Mouse (Mus musculus): ENCODE measurements around the gene Zfp791. TPM values are rescaled to one million over a fixed set of nuclear protein-coding genes. Genes with fewer than 3 reads are reported as not detected.

Zfp791 gene
- total and polyA plus RNA-seq, 2 experiments, result 0.38 to 2.8 TPM

DNA sequence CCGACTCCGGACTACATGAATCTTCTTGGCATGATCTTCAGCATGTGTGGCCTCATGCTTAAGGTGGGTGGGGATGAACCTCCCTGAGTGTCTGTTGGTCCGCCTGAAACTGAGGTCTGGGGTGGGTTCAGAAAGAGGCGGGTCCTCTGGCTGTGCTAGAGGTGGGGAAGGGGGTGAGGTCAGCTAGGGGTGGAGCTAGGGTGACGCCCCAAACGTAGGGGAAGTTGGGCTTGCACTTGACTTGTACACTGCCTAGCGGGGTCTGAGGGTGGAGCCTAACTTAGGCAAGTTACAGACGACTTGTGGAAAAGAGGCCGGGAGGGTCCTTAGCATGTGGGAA is 41.7 kb downstream of the Zfp791 start, which contains the start of gene Wdr83:
TSS of gene Wdr83 (minus strand) at position 91 of the 340 bp plus-strand sequence.
- H3K27me3 ChIP-seq (ENCODE audit: control insufficient read depth, insufficient read depth, low read length), result no peaks in the 10 kb centered on the region
- under 1% methylated on average over 9 of the region's 9 CpGs for WGBS
- peaks cover 25% of the 10 kb centered on the region for H3K4me1 ChIP-seq (ENCODE audit: control insufficient read depth, insufficient read depth, low read length)
- DNase-seq (ENCODE audit: extremely low read depth, low read depth, low spot score), result peak; percentile 52
- peaks cover 7% of the 10 kb centered on the region for H3K36me3 ChIP-seq (ENCODE audit: control insufficient read depth, insufficient read depth, low read length)
- peaks cover 5% of the 10 kb centered on the region; the same call in 1 of the 2 replicates for H3K79me2 ChIP-seq (ENCODE audit: control insufficient read depth, insufficient read depth, low read length)
- peak within 1 kb of the TSS; percentile 49 for H3K27ac ChIP-seq (replicated peaks; ENCODE audit: insufficient read depth, low read depth, low read length)
- H3K4me3 ChIP-seq (ENCODE audit: insufficient read depth, low read depth, low read length), result peak within 1 kb of the TSS; percentile 87
- H3K9ac ChIP-seq (ENCODE audit: low read depth, low read length), result peak within 1 kb of the TSS; percentile 92
- TF ChIP-seq POLR2A (IDR thresholded peaks at IDR 0.05; ENCODE audit: extremely low read depth, insufficient read depth, low read length), result no peak
- no peak for TF ChIP-seq CTCF (IDR thresholded peaks at IDR 0.05; ENCODE audit: low read depth, low read length)

DNA sequence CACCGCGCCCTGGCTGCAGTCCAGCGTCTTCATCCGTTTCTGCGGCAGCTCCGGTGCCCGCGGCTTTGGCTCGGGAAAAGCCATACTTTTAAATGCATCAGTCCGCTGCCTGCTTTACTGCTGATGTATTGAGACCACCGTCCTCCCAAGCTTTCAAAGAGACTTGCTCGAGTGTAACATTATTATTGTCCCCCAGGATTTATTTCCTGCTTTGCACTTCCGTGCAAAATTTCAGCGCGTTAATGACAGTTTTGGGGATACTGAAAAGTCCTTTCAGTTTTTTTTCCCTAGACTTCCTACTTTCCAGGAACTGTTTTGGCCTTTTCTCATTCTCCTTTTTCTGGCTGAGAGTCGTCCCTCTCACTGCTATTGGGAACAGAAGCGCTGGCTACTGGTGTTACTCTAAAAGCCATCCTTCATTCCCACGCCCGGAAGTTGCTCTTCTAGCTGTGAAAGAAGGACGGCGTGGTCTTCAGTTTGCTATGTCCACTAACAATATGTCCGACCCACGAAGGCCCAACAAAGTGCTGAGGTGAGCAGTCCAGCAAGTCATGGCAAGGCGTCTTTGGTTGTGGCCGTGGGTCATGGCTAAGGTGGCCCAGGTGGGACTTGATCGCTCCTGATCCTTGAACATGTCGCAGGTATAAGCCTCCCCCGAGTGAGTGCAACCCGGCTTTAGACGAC is 42.2 kb downstream of the Zfp791 start, which contains the start of gene Wdr83os:
TSS of gene Wdr83os (plus strand) at position 209 of the 684 bp plus-strand sequence.
- Histone ChIP-seq H3K4me1 (ENCODE audit: control insufficient read depth, insufficient read depth, low read length) (peaks cover 25% of the 10 kb centered on the region), H3K9ac (ENCODE audit: low read depth, low read length) (peak within 1 kb of the TSS; percentile 92), H3K27me3 (ENCODE audit: control insufficient read depth, insufficient read depth, low read length) (no peaks in the 10 kb centered on the region), H3K79me2 (ENCODE audit: control insufficient read depth, insufficient read depth, low read length) (peaks cover 5% of the 10 kb centered on the region; the same call in 1 of the 2 replicates), H3K4me3 (ENCODE audit: insufficient read depth, low read depth, low read length) (peak within 1 kb of the TSS; percentile 87), H3K36me3 (ENCODE audit: control insufficient read depth, insufficient read depth, low read length) (peaks cover 7% of the 10 kb centered on the region), H3K27ac (replicated peaks; ENCODE audit: insufficient read depth, low read depth, low read length) (peak within 1 kb of the TSS; percentile 49)
- no peak for TF ChIP-seq CTCF (IDR thresholded peaks at IDR 0.05; ENCODE audit: low read depth, low read length)
- no peak for TF ChIP-seq POLR2A (IDR thresholded peaks at IDR 0.05; ENCODE audit: extremely low read depth, insufficient read depth, low read length)
- peak; percentile 76 for DNase-seq (ENCODE audit: extremely low read depth, low read depth, low spot score)
- under 1% methylated on average over 30 of the region's 30 CpGs for WGBS

DNA sequence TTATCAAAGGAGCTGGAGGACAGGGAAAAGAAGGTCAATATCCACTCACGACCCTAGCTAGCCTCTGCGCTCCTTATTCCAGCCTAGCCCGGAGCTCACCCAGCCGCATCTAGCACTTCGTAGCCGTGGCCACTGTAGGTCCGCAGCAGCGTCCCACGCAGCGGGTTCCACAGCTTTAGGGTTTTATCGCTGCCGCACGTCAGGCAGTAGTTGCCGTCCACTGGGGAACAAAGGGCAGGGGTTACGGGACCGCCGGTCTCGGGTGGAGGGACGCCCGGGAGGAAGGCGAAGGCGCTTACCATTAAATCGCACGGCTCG is 42.7 kb downstream of the Zfp791 start:
- DNase-seq (ENCODE audit: extremely low read depth, low read depth, low spot score), result no peak
- Histone ChIP-seq H3K36me3 (ENCODE audit: control insufficient read depth, insufficient read depth, low read length) (peaks cover 2% of the 10 kb centered on the region; the same call in 1 of the 2 replicates), H3K4me1 (ENCODE audit: control insufficient read depth, insufficient read depth, low read length) (peaks cover 25% of the 10 kb centered on the region), H3K27me3 (ENCODE audit: control insufficient read depth, insufficient read depth, low read length) (no peaks in the 10 kb centered on the region), H3K9ac (ENCODE audit: low read depth, low read length) (peak overlapping the region; percentile 92), H3K79me2 (ENCODE audit: control insufficient read depth, insufficient read depth, low read length) (peaks cover 5% of the 10 kb centered on the region; the same call in 1 of the 2 replicates), H3K4me3 (ENCODE audit: insufficient read depth, low read depth, low read length) (peak overlapping the region; percentile 87), H3K27ac (replicated peaks; ENCODE audit: insufficient read depth, low read depth, low read length) (peak overlapping the region; percentile 22)
- TF ChIP-seq POLR2A (IDR thresholded peaks at IDR 0.05; ENCODE audit: extremely low read depth, insufficient read depth, low read length) (no peak), CTCF (IDR thresholded peaks at IDR 0.05; ENCODE audit: low read depth, low read length) (no peak)
- 0% methylated on average over 25 of the region's 25 CpGs for WGBS

DNA sequence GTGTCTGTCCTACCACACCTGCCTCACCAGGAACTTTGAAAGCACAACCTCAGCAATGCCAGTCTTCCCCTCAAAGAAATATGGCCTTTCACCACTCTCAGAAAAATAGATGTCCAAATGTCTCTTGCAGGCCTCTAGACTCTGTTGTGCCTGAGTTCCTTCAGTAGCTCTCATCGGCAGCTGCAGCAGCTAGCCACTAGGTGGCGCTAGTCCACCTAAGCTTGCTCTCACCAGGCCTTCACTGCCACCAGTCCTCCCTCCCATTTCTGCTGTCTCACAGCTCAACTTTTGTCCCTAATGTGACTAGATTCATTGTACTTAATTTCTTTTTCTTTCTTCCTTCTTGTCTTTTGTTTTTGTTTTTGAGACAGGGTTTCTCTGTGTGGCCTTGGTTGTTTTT is 45.9 kb downstream of the Zfp791 start:
- Histone ChIP-seq H3K9ac (ENCODE audit: low read depth, low read length) (no peak overlapping the region), H3K79me2 (ENCODE audit: control insufficient read depth, insufficient read depth, low read length) (peaks cover 9% of the 10 kb centered on the region; the same call in 1 of the 2 replicates), H3K4me1 (ENCODE audit: control insufficient read depth, insufficient read depth, low read length) (peaks cover 12% of the 10 kb centered on the region), H3K4me3 (ENCODE audit: insufficient read depth, low read depth, low read length) (no peak overlapping the region), H3K27ac (replicated peaks; ENCODE audit: insufficient read depth, low read depth, low read length) (no peak overlapping the region), H3K36me3 (ENCODE audit: control insufficient read depth, insufficient read depth, low read length) (peaks cover 2% of the 10 kb centered on the region; the same call in 1 of the 2 replicates), H3K27me3 (ENCODE audit: control insufficient read depth, insufficient read depth, low read length) (no peaks in the 10 kb centered on the region)
- 0% methylated on average over 2 of the region's 2 CpGs for WGBS
- TF ChIP-seq CTCF (IDR thresholded peaks at IDR 0.05; ENCODE audit: low read depth, low read length), result peak; percentile 100
- no peak for TF ChIP-seq POLR2A (IDR thresholded peaks at IDR 0.05; ENCODE audit: extremely low read depth, insufficient read depth, low read length)
- peak; percentile 72 for DNase-seq (ENCODE audit: extremely low read depth, low read depth, low spot score)

DNA sequence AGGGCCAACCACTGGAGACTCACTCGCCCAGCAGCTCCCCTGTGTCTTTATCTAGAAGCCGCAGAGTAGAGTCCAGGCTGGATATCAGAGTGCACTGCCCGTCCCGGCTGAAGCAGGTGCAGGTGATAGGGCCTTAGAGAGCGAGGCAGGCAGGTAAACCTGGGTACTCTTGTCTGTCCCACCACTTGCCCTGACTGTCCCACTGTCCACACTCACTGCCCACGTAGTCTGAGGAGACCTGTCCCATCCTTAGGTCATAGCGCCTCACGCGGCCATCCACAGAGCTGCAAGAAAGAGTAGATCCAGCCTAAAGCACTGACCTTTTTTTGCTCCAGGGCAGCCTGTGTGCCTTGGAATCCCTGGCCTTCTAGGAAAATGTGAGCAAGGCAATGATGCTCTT is 46.9 kb downstream of the Zfp791 start:
- Histone ChIP-seq H3K9ac (ENCODE audit: low read depth, low read length) (no peak overlapping the region), H3K4me1 (ENCODE audit: control insufficient read depth, insufficient read depth, low read length) (peaks cover 7% of the 10 kb centered on the region)
- DNase-seq (ENCODE audit: extremely low read depth, low read depth, low spot score), result no peak

DNA sequence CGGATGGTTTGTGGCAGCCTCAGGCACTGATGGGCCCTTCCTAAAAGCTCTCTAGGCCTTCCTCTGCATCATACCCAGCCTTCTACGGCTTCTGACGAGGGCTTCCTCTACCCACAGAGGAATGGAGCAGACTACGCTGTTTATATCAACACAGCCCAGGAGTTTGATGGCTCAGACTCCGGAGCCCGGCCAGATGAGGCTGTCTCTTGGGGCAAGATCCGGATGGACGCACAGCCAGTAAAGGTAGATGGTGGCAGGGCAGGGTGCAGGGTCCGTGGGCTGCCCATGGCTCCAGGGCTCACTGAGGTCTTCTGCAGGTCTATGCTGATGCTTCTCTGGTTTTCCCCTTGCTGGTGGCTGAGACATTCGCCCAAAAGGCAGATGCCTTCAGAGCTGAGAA is 48.3 kb downstream of the Zfp791 start:
- 95% methylated on average over 10 of the region's 10 CpGs for WGBS
- Histone ChIP-seq H3K27ac (replicated peaks; ENCODE audit: insufficient read depth, low read depth, low read length) (no peak overlapping the region), H3K4me3 (ENCODE audit: insufficient read depth, low read depth, low read length) (no peak overlapping the region), H3K4me1 (ENCODE audit: control insufficient read depth, insufficient read depth, low read length) (peaks cover 10% of the 10 kb centered on the region), H3K27me3 (ENCODE audit: control insufficient read depth, insufficient read depth, low read length) (no peaks in the 10 kb centered on the region), H3K9ac (ENCODE audit: low read depth, low read length) (no peak overlapping the region), H3K36me3 (ENCODE audit: control insufficient read depth, insufficient read depth, low read length) (peaks cover 2% of the 10 kb centered on the region; the same call in 1 of the 2 replicates), H3K79me2 (ENCODE audit: control insufficient read depth, insufficient read depth, low read length) (peaks cover 9% of the 10 kb centered on the region; the same call in 1 of the 2 replicates)
- no peak for DNase-seq (ENCODE audit: extremely low read depth, low read depth, low spot score)
- TF ChIP-seq CTCF (IDR thresholded peaks at IDR 0.05; ENCODE audit: low read depth, low read length), result no peak

More for the DNA sequence above, 46.9 kb downstream of the Zfp791 start:
- Histone ChIP-seq H3K36me3 (ENCODE audit: control insufficient read depth, insufficient read depth, low read length) (peaks cover 2% of the 10 kb centered on the region; the same call in 1 of the 2 replicates), H3K79me2 (ENCODE audit: control insufficient read depth, insufficient read depth, low read length) (peaks cover 9% of the 10 kb centered on the region; the same call in 1 of the 2 replicates), H3K27ac (replicated peaks; ENCODE audit: insufficient read depth, low read depth, low read length) (no peak overlapping the region), H3K27me3 (ENCODE audit: control insufficient read depth, insufficient read depth, low read length) (no peaks in the 10 kb centered on the region), H3K4me3 (ENCODE audit: insufficient read depth, low read depth, low read length) (no peak overlapping the region)
- TF ChIP-seq POLR2A (IDR thresholded peaks at IDR 0.05; ENCODE audit: extremely low read depth, insufficient read depth, low read length), result no peak
- TF ChIP-seq CTCF (IDR thresholded peaks at IDR 0.05; ENCODE audit: low read depth, low read length), result peak; percentile 66
- 82% methylated on average over 9 of the region's 9 CpGs for WGBS

Data from liver, adult 2 months (tissue).